Mouse (Mus musculus) spleen, adult 18-20 months (tissue): ENCODE measurements around the gene Fgfr2.

Source experiments
- DNase-seq, 2 experiments: peaks; one replicate each; pipeline ENCODE4 v3.0.0; 2022; ENCODE audit warnings: mixed read lengths in 2 of 2

The Fgfr2 gene

DNA sequence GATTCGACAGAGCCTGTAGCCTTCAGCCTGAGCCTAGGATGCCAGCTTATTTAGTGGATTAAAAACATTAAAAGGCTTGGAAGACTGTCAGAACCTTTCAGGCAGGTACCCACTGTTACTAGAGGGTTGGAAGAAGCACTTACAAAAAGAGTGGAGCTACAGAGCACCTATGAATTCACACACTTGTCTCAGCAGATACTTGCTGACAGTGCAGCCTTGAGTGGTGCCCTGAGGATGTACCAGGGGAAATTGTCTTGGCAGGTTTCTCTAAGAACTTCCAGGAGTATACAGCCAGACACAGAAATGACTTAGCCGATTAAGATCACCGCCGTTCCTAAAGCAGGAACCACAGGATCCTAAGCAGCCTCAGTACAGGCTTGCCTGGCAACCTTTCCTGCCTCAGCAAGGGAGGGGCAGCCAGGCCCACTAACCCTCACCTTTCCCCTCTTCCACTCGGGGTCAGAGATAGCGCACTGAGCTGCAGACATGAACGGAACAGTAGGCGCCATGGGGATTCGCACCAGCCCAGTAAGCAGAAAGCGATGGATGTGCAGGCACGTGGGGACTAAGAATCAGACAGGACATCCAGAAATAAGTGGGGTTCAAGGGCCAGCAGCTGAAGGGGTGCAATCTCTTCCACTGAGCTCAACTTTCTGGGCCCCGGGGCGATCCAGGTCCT is 39.1 kb downstream of the Fgfr2 start:
- no peak for DNase-seq

DNA sequence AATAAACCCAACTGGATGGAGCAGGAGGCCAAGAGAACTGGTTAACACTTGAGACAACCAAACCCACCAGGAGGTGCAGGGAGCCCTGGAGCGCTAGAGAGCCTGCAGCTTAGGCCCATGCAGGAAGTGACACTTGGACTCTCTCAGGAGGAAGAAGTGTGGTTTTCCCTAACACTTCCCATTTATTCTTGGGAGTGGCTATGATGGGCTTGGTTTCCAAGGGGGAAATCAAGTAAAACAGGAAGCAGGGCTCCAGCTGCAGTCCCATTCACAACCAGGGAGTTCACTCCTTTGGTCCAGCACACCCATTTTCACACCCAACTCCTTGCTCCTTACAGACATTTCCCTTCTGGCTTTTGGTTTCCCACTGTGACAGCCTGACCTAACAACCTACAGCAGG is 44.2 kb downstream of the Fgfr2 start:
- no peak for DNase-seq

DNA sequence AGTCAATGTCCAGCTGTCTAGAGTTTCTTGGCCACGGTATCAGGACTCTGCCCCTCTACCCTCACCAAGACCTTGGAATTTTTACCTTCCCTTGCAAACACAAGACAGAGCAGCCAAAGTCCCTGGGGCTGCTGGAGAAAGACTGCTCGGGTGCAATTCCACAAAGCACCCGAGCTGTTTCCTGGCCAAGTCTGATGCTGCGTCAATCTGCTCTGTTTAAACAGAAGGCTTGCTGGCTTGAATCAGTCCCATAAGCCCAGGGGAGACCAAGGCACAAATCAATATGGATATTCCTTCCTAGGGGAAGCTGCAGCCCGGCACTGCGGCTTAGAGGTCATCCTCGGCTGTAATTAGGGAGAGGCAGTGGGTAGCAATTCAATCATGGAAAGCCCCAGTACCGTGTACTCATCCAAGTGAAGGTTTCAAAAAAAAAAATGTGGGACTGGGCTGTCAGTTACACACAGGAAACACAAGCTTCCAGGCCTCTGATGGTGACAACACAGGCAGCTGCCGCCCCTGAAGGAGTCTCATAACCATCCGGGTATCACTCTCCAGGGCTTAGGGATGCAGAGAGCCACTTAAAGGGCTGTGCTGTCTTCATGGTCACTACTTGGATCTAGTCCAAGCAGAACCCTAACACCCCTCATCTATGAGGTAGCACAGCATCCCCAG is 48.6 kb downstream of the Fgfr2 start:
- no peak for DNase-seq

DNA sequence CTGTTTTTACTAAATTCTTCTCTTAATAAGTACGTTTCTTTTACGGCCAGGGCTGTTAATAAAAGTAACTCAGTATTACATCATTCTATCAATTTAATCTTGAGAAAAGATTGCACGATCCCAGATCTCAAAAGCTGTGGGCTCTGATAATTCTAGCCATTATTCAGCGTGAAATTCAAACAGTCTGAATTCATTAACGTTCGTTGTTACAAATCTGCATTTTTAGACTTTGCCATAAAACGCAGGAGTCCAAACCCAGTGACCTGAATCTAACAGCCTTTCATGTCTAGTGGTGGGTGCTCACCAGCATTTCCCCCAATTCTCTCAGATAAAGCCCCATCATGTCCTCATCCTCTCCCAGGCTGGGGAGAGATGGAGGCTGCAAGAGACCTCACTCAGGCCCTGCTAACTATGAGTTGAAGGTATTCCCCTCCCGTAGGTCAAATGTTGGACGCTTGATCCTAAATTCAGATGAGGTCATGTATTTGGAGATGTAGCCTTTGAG is 50.0 kb downstream of the Fgfr2 start:
- no peak for DNase-seq

DNA sequence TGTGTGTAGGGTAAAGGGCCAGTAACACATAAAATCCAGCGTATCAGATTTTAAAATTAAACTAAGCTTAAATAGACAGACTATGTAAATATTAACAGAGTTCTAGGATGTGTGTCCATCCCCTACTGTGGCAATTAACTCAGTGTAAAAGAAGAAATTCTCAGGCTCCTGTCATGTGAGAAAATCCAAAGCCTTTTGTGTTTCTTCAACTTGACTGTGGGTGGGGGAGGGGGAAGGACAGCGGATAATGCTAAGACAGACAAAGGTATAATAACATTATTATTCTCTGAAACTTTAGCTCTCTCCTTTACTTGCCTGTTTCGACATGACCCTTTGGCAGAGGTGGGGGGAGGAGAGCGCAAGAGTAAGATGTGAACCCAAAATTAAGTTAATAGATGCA is 50.6 kb downstream of the Fgfr2 start:
- no peak for DNase-seq

DNA sequence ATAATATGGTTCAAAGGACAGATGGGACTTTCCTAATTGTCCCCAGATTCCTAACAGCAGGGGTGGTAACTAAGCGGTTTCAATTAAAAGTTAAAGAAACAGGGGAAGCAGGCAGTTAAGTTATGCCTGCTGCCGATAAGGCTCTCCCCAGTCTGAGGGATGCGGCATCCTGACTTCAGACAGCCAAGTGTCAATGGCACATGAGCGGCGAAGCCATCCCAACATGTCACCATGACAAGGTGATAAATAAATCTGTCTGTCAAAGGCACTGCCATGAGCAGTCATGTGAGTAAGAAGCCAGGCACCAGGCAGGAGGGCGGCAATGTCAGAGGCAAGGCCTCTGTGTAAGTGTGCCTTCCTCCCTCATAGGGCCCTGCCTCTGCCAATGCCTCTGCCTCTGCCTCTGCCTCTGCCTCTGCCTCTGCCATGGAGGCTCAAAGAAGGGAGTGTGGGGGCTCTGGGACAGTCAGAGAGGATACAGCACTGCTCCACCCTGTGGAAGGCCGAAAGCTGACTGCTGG is 55.8 kb downstream of the Fgfr2 start:
- DNase-seq: no peak

DNA sequence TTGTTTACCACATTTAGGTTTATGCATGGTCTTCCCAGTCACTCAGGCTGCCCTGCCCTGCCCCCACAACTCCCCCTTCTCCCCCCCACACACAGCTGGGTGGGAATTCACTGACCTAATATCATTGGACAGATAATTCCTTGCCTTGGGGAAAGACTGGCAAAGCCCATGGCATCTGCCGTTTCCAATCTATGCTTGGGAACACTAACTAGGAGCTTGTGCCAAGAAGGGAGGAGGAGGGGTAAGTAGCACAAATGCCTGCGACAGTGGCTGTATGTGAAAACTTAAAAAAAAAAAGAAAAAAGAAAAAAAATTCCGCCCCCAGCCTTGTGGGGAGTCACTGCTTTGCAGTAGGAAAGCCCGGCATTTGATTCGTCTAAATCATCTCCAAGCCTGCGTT is 56.4 kb downstream of the Fgfr2 start:
- DNase-seq: no peak

DNA sequence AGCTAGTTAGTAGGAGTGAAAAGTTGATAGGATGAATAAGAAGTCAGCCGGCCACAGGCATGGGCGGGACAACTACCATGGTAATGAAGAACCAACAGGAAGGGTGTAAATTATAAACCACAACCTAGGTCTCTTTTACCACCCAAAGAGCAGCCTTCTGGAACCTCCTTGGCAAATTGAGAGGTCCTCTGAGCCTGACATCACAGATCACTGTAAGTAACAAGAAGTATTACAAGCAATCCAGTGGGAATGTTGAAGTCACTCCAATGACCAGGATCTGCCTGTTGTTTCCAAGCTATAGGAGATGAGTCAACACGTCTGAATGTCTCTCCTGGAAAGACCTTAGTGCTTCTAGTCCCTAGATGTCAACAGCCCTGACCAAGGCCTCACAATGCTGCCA is 61.1 kb downstream of the Fgfr2 start:
- DNase-seq: no peak

DNA sequence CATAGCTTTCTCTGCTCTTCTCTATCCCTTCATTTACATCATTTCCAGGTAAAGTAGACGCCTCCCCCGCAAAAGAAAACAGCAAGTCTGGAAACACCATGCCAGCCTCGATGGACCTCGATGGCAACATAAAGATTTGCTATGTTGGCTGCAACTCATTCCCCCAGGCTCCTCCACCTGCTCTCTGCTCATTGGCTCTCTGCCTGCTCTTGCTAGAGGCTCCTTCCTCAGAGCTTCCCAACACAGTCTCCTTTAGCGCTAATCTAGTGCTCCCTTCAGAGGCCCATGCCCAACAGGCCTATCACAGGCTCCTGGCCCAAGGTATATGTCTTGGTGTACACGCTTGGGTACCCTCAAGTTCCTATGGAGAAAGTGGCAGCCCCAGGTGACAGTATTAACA is 63.0 kb downstream of the Fgfr2 start:
- DNase-seq: no peak

DNA sequence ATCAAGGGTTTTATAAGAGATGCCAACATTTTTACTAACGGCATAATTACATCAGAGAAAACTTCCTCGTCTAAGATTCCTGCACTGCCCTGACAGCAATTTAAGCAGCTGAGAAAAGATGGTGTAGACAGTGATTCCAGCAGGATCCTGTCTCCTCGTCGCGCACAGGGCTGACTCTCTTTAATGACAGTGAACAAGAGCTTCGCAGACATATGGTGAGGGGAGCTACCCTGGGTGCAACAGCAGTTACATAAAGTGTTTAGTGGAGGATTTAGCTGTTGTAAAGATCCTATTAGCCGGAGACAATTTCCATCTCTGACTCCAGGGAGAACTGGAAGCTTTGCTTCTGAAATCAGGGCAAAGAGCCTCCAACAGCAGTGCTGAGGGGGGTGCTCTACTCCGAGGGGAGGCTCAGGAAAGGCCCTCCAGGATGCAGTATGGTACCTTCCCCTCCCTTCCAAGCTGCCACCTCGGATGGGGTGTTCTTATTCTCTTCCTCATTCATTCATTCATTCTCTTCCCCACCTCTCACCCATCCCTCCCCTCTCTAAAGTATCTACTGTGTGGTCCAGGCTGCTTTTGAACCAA is 63.5 kb downstream of the Fgfr2 start:
- DNase-seq: no peak

DNA sequence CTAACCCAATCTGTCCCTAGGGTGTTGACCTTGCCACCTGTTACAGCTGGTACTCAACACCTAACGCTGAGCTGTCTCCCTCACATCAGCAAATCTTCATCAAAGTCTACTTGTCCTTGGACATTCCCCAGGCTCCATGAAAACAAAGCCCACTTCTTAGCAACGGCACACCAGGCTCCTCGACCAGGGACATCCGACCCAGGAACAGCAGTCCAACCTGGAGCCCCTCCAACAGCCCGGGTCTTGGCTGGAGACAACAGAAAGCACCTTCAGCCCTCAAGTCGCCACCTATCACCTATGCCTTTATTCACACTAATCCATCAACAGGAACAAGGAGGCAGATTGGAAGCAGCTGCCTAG is 64.0 kb downstream of the Fgfr2 start:
- no peak for DNase-seq

DNA sequence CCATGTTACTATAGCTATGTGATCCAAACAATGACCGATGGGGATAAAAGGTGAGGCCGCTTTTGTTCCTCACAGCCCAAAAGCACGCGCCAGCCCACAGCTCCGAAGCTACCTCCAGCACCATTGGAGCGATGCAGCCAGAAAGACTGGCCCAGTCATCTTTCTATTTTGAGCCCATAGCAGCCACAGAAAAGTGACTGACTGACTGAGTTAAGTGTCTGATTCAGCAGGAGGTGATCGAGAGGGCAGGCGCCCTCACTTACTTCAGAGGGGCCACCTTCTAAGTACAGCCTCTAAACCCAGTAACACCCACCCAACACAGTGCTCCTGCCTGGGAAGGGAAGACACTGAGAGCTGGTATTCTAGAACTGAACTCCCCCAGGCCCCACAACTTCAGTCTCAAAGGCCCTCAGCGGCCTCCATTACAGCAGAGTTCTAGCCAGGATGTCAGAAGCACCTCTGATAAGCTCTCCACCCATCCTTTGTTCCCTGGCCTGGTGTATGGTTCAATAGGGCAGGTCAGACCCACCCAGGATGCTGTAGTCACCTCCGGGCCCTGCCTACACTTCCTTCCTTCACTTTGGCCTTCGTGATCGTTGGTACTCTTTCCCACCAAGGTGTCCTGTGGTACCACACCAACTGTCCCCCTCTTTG is 64.5 kb downstream of the Fgfr2 start:
- DNase-seq: no peak

DNA sequence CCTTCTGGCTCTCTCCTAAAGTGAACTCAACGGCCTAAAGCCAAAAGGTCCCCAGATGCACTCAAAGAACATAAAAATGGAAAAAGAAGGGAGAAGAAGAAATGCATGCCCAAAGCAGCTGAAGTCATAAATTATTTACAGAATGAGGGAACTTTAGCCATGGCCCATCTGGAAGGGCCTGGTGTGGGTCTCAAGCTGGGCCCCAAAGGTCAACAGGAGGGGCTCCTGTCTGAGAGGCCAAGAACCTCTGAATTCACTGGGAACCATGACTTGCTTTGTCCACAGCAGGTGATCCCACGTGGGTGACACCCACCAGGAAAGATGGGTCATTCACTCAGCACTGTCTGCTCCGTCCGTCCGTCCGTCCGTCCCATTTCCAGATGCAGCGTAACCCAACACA is 66.2 kb downstream of the Fgfr2 start:
- DNase-seq: no peak

DNA sequence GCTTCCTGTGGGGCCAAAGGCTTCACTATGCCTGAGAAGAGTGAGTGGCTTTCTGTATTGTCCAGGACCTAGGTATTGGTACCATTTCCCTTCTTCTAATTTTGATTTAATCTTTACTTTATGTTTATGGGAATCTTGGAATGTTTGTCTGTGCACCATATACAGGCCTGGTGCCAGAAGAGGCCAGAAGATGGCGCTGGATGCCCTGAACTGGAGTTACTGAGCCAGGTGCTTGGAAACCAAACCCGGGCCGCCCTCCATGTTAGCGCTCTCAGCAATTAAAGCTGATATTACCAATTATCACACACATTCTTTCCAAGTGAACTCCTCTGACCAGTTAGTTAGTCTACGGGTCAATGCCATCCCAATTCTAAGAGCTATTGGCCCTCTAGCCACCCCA is 68.7 kb downstream of the Fgfr2 start:
- DNase-seq: no peak

DNA sequence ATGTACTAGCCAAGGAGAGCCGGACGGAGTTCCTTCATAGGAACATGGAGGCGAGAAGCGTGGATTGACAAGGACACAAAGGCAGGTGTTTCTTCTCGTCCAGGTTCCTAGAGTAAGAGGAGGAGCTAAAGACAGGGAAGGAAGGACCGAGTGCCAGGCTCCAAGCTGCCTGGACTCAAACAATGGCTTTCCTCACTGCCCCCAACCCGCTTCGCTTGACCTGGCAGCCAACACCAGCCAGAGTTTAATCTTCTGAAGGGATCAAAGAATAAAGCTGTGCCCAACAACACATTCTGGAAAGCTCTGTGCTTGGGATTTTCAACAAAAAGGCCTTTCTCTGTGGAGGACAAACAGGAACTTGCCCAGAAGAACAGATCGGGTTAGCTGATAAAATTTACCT is 69.4 kb downstream of the Fgfr2 start:
- DNase-seq: no peak

DNA sequence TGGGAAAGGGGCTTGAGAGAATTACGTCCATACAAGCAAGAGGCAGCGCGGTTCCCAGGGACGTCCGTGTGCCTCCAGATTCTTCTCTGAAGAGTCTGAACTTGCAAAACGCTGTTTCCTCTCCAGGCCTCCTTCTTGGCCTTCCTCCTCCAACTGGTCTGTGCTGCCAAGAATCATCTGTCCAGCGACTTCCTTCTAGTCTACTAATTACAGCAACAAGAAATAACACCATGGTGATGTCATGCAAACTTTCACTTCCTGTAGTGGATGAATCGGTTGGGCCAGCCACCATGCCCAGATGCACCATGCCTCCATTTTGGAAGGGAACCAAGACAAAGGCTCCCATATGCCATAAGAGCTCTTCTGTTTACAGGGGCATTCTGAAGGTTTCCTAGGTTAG is 70.3 kb downstream of the Fgfr2 start:
- no peak for DNase-seq

DNA sequence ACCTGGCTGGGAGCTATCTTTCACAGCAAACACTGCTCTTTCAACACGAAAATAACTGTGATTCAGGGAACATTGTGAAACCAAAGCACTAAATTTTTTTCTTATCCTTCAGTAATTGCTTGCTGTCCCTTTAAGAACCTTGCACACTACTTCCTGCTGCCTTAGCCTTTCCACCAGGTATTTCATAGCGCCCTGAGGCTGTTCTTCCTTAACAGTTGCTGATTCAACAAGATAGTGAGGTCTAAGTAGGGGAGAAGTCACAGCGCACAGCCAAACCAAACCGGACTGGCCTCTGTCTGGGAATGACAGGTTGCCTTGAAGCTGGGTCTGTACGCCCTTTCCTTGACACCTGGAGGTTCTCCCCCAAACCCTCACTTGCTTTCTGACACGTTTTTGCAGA is 72.5 kb downstream of the Fgfr2 start:
- DNase-seq: no peak

DNA sequence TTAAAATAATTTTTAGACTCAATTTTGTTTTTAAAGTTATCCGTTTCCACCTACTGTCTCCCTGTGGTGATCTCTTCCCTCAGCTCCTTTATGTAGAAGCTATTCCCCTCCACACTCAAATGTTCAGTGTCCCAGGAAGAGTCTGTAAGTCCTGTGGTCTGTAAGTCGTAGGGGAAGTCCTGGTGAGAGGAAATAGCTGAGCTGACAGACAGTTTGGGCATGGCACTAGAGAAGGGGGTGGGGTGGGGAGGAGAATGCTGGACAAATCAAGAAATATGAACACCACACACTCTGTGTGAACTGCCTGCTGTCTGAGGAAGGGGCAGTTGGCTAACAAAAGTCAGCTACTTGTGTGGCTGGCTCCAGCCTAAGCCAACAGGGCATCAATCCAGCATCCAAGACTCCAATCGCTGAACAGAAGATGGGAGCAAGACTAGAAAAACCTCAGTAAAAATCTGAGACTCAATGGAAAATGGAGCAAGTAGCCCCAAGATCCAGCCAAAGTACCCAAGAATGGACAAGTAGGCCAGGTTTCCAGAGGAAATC is 75.0 kb downstream of the Fgfr2 start:
- DNase-seq: no peak

DNA sequence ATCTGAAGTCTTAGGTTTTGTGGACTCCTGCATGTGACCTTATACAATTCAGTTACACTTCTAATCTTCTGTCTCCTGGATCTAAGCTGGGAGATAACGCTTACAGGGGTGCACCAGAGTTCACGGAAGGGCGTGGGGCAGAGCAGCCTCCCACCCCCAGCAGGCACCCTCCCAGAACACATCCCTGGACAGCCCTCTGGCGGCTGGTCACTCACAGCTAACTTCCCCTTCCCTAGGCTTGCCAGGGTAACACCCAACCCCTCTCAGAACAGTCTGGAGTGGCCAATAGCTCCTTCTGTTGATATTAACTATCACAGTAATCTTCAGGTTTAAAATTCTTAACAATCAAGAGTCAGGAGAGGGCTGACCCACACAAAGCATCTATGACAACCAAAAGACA is 75.9 kb downstream of the Fgfr2 start:
- DNase-seq: no peak

DNA sequence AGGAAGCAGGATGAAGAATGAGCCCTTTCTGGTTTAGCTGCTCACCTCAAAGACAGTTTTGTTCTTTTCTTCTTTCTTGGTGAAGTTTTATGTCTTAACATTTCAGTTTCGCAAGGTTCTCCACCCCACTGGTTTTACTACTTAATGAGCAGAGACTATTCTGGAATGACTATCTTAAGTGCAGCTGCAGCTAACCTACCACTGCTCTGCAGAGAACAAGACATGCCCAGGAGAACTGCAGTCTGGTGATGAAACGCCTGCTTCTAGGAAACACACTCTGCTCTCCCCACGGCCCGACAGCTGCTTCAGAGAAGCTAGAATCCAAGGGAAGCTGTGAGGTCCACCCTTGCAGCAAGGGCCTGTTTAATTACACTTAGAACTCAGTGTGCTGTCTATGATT is 78.4 kb downstream of the Fgfr2 start:
- DNase-seq: no peak

DNA sequence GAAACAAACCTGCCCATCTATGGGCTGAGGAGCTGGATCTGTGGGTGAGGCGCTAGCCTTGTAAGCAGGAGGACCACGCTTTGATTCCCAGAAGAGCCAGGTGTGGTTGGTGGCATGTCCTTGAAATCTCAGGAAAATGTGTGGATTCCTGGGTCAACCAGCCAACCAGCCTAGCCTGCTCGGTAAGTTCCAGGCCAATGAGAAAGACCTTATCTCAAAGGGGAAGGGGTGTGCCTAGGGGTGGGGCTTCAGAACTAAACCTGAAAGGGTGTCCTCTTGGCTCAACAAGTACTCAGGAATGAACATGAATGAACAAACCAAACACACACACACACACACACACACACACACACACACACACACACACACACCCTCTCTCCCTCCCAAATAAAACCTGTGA is 81.4 kb downstream of the Fgfr2 start:
- no peak for DNase-seq

DNA sequence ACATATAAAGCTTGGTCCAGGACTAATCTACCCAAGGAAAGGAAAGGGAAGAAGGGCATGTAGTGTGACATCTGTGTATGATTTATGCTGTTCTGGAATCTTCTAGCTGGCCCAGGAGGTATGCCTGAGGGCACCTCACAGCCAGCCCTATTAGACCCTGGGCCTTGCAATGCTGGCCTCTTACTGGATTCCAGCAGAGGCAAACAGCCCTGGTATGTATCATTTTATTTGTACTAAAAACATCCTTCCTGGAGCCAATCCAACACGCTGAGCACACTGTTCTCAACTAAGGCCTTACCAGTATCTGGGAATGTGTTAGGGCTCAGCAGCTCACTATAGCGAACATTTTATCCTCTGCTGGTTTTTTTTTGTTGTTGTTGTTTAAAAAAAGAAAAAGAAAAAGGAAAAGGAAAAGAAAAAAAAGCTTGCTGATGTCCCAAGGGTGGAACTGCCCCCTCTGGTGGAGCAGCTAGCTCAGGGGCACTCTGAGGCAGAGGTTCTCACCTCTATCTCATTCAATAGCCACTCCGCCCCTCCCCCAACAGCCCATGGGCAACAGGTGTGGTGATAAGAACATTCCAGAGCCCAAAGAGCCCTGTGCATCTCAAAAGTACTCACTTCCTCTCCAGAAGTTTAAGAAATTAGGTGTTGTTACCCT is 82.3 kb downstream of the Fgfr2 start:
- no peak for DNase-seq
